Mouse (Mus musculus) heart, adult 2 months (tissue): ENCODE measurements around the gene Med13.

Experiments used
- CTCF ChIP-seq: fragments of 200-600 bp; IDR thresholded peaks from 2 replicates; pipeline ENCODE4 v1.8.1; 2022; ENCODE audit warnings: antibody characterized with exemption, mild to moderate bottlenecking, moderate library complexity
- POLR2A ChIP-seq: fragments of 200-500 bp; IDR thresholded peaks from 2 replicates; pipeline ENCODE4 v1.6.1; 2011; ENCODE audit warnings: mild to moderate bottlenecking, low read depth, low read length, control low read depth; ENCODE audit not compliant: insufficient read depth

GRCm38 (mm10) chr11:86384141-86384540 is 26.7 kb upstream of the Med13 start:
- TF ChIP-seq CTCF, result no peak
- TF ChIP-seq POLR2A, result no peak
